Mouse (Mus musculus) liver, postnatal 0 days (tissue): ENCODE measurements around the gene Gm13287.
A peak's percentile ranks its signal among the peaks of the same experiment; 100 is the strongest.
"Not testable (repeated sequence)": the region's sequence is repeated elsewhere in the genome, so short reads cannot be mapped to it uniquely, and the experiment has no call there.

Source experiments
- CTCF ChIP-seq: sonication (generic); IDR thresholded peaks from 2 replicates; pipeline ENCODE4 v1.5.1; 2016; ENCODE audit warnings: antibody characterized with exemption, low read depth
- EP300 ChIP-seq: IDR thresholded peaks from 2 replicates; pipeline ENCODE4 v1.6.1; 2016; ENCODE audit warnings: antibody characterized with exemption, low read depth, mild to moderate bottlenecking

GRCm38 (mm10) chr4:88754818-88755340, 48.2 kb upstream of the Gm13287 start, which contains the start of gene Gm13271:
- peak; percentile 12; the same call in 1 of the 2 replicates for TF ChIP-seq CTCF
- TF ChIP-seq EP300, result not testable (repeated sequence)
